Mouse (Mus musculus) thymus, adult 2 months (tissue): ENCODE results near the gene Il5ra.

Experiments used
- CTCF ChIP-seq: fragments of 200-500 bp; IDR thresholded peaks from 2 replicates; pipeline ENCODE4 v1.5.1; 2012; ENCODE audit warnings: mild to moderate bottlenecking, control low read depth, low read length, moderate library complexity, borderline replicate concordance; ENCODE audit not compliant: control insufficient read depth, poor library complexity, insufficient read depth; ENCODE audit errors: extremely low read depth
- POLR2A ChIP-seq: fragments of 200-500 bp; IDR thresholded peaks from 2 replicates; pipeline ENCODE4 v1.6.1; 2012; ENCODE audit warnings: mild to moderate bottlenecking, low read length, control low read depth, moderate library complexity; ENCODE audit not compliant: control insufficient read depth, poor library complexity, insufficient read depth; ENCODE audit errors: extremely low read depth

- TF ChIP-seq POLR2A = no peak
- TF ChIP-seq CTCF = no peak
Observed at GRCm38 (mm10) chr6:106743556-106744233, 5.1 kb downstream of the Il5ra start.
